Mouse (Mus musculus) small intestine, adult 2 months (tissue): ENCODE measurements at regions not wholly inside any gene's neighbourhood (a gene's known extent, or its start where the extent isn't known, plus 50 kb on each side); places are given as distances from the start of the nearest gene placed in this dataset.
"Not testable (repeated sequence)": the region's sequence is repeated elsewhere in the genome, so short reads cannot be mapped to it uniquely, and the experiment has no call there.

ENCODE experiments used
- H3K27ac ChIP-seq: fragments of 200-500 bp; 2 replicates; pipeline ENCODE4 v1.5.1; 2012; ENCODE audit warnings: low read depth, low read length, control low read depth, inconsistent platforms; ENCODE audit not compliant: insufficient read depth
- H3K27me3 ChIP-seq: fragments of 200-500 bp; 2 replicates; pipeline ENCODE4 v1.6.1; 2012; ENCODE audit warnings: mild to moderate bottlenecking, moderate library complexity, low read length, inconsistent platforms; ENCODE audit not compliant: control insufficient read depth, insufficient read depth
- H3K36me3 ChIP-seq: fragments of 200-500 bp; 2 replicates; pipeline ENCODE4 v1.6.1; 2012; ENCODE audit warnings: mild to moderate bottlenecking, low read length, control low read depth, inconsistent platforms; ENCODE audit not compliant: control insufficient read depth, insufficient read depth
- H3K4me1 ChIP-seq: fragments of 200-500 bp; 2 replicates; pipeline ENCODE4 v1.6.1; 2012; ENCODE audit warnings: low read length, inconsistent platforms, mixed read lengths; ENCODE audit not compliant: control insufficient read depth, insufficient read depth, insufficient read length
- H3K4me3 ChIP-seq: fragments of 200-500 bp; 2 replicates; pipeline ENCODE4 v1.5.1; 2012; ENCODE audit warnings: low read depth, mild to moderate bottlenecking, control low read depth, inconsistent platforms, low read length, moderate library complexity
- CTCF ChIP-seq: fragments of 200-500 bp; IDR thresholded peaks from 2 replicates; pipeline ENCODE4 v1.5.1; 2012; ENCODE audit warnings: low read depth, mild to moderate bottlenecking, control low read depth, inconsistent platforms, low read length, moderate library complexity, mixed read lengths; ENCODE audit not compliant: insufficient replicate concordance, insufficient read length; ENCODE audit errors: extremely low read depth
- POLR2A ChIP-seq: fragments of 200-500 bp; IDR thresholded peaks from 2 replicates; pipeline ENCODE4 v1.6.1; 2012; ENCODE audit warnings: low read depth, mild to moderate bottlenecking, control low read depth, inconsistent platforms, low read length, moderate library complexity
- WGBS: fragments of 180-500 bp; shearing (Covaris S2); methylation state at CpG from one replicate; pipeline ENCODE4 v1.1.7; 2018; 5-methylcytosine and 5-hydroxymethylcytosine counted together

- H3K4me1 ChIP-seq, H3K36me3 ChIP-seq, H3K27ac ChIP-seq, H3K4me3 ChIP-seq, H3K27me3 ChIP-seq: not testable (repeated sequence)
- WGBS = 81% methylated on average over 6 of the region's 6 CpGs
Measured at GRCm38 (mm10) chr13:50906431-50906830, 194.2 kb upstream of the Spin1 start.

GRCm38 (mm10) chr13:50906910-50907309 lies 193.8 kb upstream of the Spin1 start:
- no peaks in the 10 kb centered on the region for H3K36me3 ChIP-seq
- TF ChIP-seq CTCF = no peak
- TF ChIP-seq POLR2A = no peak
- H3K4me1 ChIP-seq = no peaks in the 10 kb centered on the region
- no peak overlapping the region for H3K27ac ChIP-seq
- H3K27me3 ChIP-seq = no peaks in the 10 kb centered on the region
- H3K4me3 ChIP-seq = no peak overlapping the region
- WGBS = 95% methylated on average over 1 of the region's 1 CpGs

DNA sequence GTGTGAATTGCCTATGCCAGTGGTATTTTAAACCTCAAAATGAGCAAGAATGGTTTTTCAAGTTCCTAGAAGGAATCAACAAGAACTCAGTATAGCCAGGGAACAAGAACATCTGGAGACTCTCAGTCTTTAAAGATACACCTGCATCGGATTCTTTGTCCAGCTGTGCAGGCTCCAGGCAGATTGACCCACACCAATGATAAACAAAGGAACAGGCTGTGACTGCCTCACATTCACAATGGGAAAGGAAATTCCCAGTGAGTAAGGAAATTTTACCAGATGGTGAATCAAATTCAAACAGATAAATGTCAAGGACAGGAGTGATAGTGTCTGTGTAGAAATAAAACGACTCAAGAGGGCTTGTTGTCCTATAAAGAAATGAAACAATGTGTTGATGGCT lies 187.9 kb upstream of the Spin1 start:
- not testable (repeated sequence) for H3K4me3 ChIP-seq, H3K27ac ChIP-seq, H3K27me3 ChIP-seq, H3K36me3 ChIP-seq, H3K4me1 ChIP-seq
- WGBS = 49% methylated on average over 2 of the region's 2 CpGs

DNA sequence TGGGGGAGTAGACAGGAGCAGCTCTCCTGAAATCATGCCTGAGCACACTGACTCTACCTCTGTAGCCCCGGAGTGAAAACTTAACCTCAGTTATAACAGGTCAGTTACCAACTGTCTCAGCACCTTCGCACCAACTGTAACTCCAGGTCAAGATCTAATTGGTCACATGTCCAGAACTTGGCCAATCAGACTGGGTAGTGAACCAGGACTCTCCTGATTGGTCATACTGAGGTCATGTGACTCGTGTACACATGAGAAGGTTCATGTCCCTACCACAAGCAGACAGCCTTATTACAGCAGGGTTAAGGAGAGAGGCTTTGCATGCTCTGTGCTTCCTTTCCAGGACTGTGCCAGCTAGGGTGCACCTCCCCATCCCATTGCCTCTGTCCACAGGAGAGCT lies 166.7 kb upstream of the Spin1 start:
- not testable (repeated sequence) for H3K36me3 ChIP-seq, H3K27me3 ChIP-seq, H3K4me3 ChIP-seq, H3K4me1 ChIP-seq, H3K27ac ChIP-seq
- 77% methylated on average over 3 of the region's 3 CpGs for WGBS

GRCm38 (mm10) chr13:50942561-50942960 lies 158.1 kb upstream of the Spin1 start:
- no peaks in the 10 kb centered on the region for H3K4me1 ChIP-seq
- no peaks in the 10 kb centered on the region for H3K27me3 ChIP-seq
- no peaks in the 10 kb centered on the region for H3K36me3 ChIP-seq
- TF ChIP-seq CTCF (no peak), POLR2A (no peak)
- H3K27ac ChIP-seq = no peak overlapping the region
- 57% methylated on average over 3 of the region's 3 CpGs for WGBS
- H3K4me3 ChIP-seq = no peak overlapping the region

DNA sequence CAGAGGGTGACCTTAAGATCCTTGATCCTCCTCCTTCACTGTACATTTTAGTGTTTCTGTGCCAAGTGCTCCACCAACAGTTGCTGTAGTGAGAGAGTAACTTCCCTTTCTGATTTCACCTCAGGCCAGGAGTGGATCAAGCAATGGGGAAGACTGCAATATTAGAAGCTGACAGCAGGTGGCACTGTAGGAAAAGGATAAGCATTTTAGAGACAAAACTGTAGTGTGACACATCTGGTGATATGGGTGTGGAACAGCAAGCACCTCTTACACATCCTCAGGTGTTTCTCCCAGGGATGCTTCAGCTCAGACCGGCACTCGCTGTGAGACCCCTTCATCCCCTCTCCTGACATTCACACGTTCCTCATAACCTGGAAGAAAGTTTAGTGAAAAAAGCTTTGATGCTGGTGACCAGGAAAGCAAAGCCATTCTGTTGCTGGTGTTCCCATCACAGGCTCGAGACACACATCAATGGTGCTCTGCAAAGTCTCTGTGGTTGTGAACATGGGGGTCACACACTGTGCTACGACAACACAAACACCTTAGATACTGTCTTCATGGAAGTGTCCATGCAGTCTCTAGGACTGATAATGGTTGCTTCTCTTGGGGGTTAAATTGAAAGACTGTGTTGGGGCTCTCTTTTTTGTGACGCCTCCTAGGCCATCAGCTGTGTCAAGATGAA lies 151.0 kb upstream of the Spin1 start:
- Histone ChIP-seq H3K4me3 (no peak overlapping the region), H3K27me3 (no peaks in the 10 kb centered on the region), H3K36me3 (no peaks in the 10 kb centered on the region), H3K27ac (no peak overlapping the region), H3K4me1 (no peaks in the 10 kb centered on the region)
- 30% methylated on average over 6 of the region's 6 CpGs for WGBS
- TF ChIP-seq CTCF (peak; percentile 42; the same call in 1 of the 2 replicates), POLR2A (no peak)

GRCm38 (mm10) chr13:50954671-50955070 lies 146.0 kb upstream of the Spin1 start:
- Histone ChIP-seq H3K27ac (no peak overlapping the region), H3K4me1 (peaks cover 2% of the 10 kb centered on the region; the same call in 1 of the 2 replicates), H3K36me3 (no peaks in the 10 kb centered on the region), H3K27me3 (no peaks in the 10 kb centered on the region), H3K4me3 (no peak overlapping the region)
- WGBS = 88% methylated on average over 6 of the region's 6 CpGs
- TF ChIP-seq POLR2A (no peak), CTCF (no peak)
